Mouse (Mus musculus) stomach, postnatal 0 days (tissue): ENCODE measurements around the gene Rad51b. TPM values are rescaled to one million over a fixed set of nuclear protein-coding genes. Genes with fewer than 3 reads are reported as not detected.

Experiments
- ATAC-seq: fragments of 200-750 bp; cut with Nextera tagmentation; 2 replicates; pipeline ENCODE4 v1.8.0; 2017; ENCODE audit not compliant: low FRiP score, low TSS enrichment
- DNase-seq: peaks from one replicate; pipeline ENCODE4 v3.0.0-alpha.2; 2016; ENCODE audit warnings: low spot score
- H3K27ac ChIP-seq: fragments of 300-500 bp; sonication (generic); replicated peaks from 2 replicates; pipeline ENCODE4 v1.5.1; 2014; ENCODE audit warnings: mild to moderate bottlenecking, control low read depth
- H3K27me3 ChIP-seq: fragments of 300-500 bp; sonication (generic); 2 replicates; pipeline ENCODE4 v1.6.1; 2014; ENCODE audit warnings: low read length; ENCODE audit not compliant: control insufficient read depth, insufficient read depth
- H3K36me3 ChIP-seq: fragments of 300-500 bp; sonication (generic); 2 replicates; pipeline ENCODE4 v1.6.1; 2014; ENCODE audit warnings: low read length, mixed read lengths; ENCODE audit not compliant: control insufficient read depth, insufficient read depth
- H3K4me1 ChIP-seq: fragments of 300-500 bp; sonication (generic); replicated peaks from 2 replicates; pipeline ENCODE4 v1.6.1; 2014; ENCODE audit warnings: antibody characterized with exemption; ENCODE audit not compliant: control insufficient read depth, insufficient read depth
- H3K4me2 ChIP-seq: fragments of 300-500 bp; sonication (generic); replicated peaks from 2 replicates; pipeline ENCODE4 v1.6.1; 2014; ENCODE audit warnings: low read depth, mild to moderate bottlenecking, control low read depth, moderate library complexity
- H3K4me3 ChIP-seq: fragments of 300-500 bp; sonication (generic); 2 replicates; pipeline ENCODE4 v1.5.1; 2014; ENCODE audit warnings: low read depth, low read length, control low read depth
- H3K9ac ChIP-seq: fragments of 300-500 bp; sonication (generic); 2 replicates; pipeline ENCODE4 v1.6.1; 2014; ENCODE audit warnings: mild to moderate bottlenecking, low read length, control low read depth, mixed read lengths
- H3K9me3 ChIP-seq: fragments of 300-500 bp; sonication (generic); 2 replicates; pipeline ENCODE4 v1.6.1; 2016; ENCODE audit warnings: low read length; ENCODE audit not compliant: control insufficient read depth
- CTCF ChIP-seq: IDR thresholded peaks from 2 replicates; pipeline ENCODE4 v1.5.1; 2016; ENCODE audit warnings: antibody characterized with exemption, low read depth, mild to moderate bottlenecking, moderate library complexity
- EP300 ChIP-seq: optimal IDR thresholded peaks from 2 replicates; pipeline ENCODE3; 2016; ENCODE audit warnings: antibody characterized with exemption
- WGBS: fragments of 180-500 bp; shearing (Covaris S2); extraction: QIAGEN DNeasy Blood & Tissue Kit; methylation state at CpG from one replicate; pipeline ENCODE4 v1.1.7; 2014; 5-methylcytosine and 5-hydroxymethylcytosine counted together
- polyA plus RNA-seq: library from polyadenylated mRNA; unstranded; fragments of >200 nt; fragmentation: Nextera tagmentation; extraction: Ambion mirVana; gene quantifications from 2 replicates; pipeline ENCODE4 v1.2.1, GENCODE M21; 2015

Rad51b gene
- polyA plus RNA-seq, 1 experiment from 2014 or later: 2.0 TPM

- TF ChIP-seq CTCF (no peak), EP300 (no peak)
- H3K4me2 ChIP-seq: no peak overlapping the region
- H3K36me3 ChIP-seq: no peaks in the 10 kb centered on the region
- no peaks in the 10 kb centered on the region for H3K27me3 ChIP-seq
- 0 out of 2 replicates have a peak, but pooled peaks cover under 1% of the 10 kb centered on the region for H3K4me1 ChIP-seq
- no peak for ATAC-seq
- H3K9ac ChIP-seq: no peak overlapping the region
- no peak for DNase-seq
- 28% methylated on average over 5 of the region's 5 CpGs for WGBS
- no peak overlapping the region for H3K27ac ChIP-seq
- H3K9me3 ChIP-seq: no peaks in the 10 kb centered on the region
- no peak overlapping the region for H3K4me3 ChIP-seq
Measured at GRCm38 (mm10) chr12:79372697-79373096, 75.6 kb downstream of the Rad51b start.

DNA sequence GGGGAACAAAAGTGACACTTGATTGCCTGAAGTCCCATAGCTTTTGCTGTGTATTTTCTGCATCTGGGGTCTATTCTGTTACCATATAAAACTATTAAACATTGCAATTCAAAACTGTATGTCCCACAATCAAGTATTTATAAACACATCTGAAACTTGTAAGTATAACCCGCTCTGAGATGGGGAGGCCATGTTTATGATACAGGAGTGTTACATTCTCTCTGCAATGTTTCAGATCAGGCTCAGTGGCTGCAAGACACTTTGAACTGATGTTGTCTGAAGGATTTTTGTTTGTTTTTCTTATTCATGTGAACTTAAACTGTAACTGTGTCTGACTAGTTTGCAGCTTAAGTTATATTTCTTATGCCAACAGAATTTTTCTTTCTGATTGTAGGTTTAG is 80.3 kb downstream of the Rad51b start:
- ATAC-seq (no peak), DNase-seq (no peak)
- WGBS: 61% methylated on average over 1 of the region's 1 CpGs
- H3K4me1 ChIP-seq: 0 out of 2 replicates have a peak, but pooled peaks cover 4% of the 10 kb centered on the region
- no peak overlapping the region for H3K9ac ChIP-seq
- H3K9me3 ChIP-seq: no peaks in the 10 kb centered on the region
- no peaks in the 10 kb centered on the region for H3K27me3 ChIP-seq
- H3K36me3 ChIP-seq: no peaks in the 10 kb centered on the region
- no peak overlapping the region for H3K4me3 ChIP-seq
- no peak overlapping the region for H3K27ac ChIP-seq
- H3K4me2 ChIP-seq: no peak overlapping the region
- TF ChIP-seq CTCF (no peak), EP300 (no peak)

DNA sequence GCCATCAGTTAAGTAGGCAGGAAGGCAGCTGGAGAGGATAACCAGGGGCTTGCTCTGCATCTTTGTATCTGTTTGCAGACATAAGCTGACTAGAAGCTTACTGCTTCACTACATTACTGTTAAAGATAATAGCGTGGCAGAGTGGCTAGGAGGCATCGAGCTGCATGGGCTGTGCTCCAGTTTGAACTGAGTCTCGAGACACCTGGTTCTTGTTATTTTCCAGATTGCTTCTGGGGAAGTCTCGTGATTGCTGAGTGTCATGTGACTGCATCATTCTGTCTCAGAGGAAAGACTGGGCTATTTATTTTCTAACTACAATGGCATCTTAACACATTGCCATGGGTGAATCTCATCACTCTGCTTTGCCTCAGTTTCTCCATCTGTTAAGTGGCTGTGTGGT is 80.8 kb downstream of the Rad51b start:
- Histone ChIP-seq H3K9me3 (no peaks in the 10 kb centered on the region), H3K27me3 (no peaks in the 10 kb centered on the region), H3K36me3 (no peaks in the 10 kb centered on the region), H3K4me3 (no peak overlapping the region), H3K27ac (0 out of 2 replicates have a peak overlapping the region, but pooled peaks have one; percentile 18), H3K4me2 (no peak overlapping the region), H3K4me1 (0 out of 2 replicates have a peak, but pooled peaks cover 4% of the 10 kb centered on the region), H3K9ac (no peak overlapping the region)
- ATAC-seq: no peak
- DNase-seq: no peak
- 33% methylated on average over 4 of the region's 4 CpGs for WGBS
- no peak for TF ChIP-seq EP300
- no peak for TF ChIP-seq CTCF

GRCm38 (mm10) chr12:79380190-79380589 is 83.1 kb downstream of the Rad51b start:
- no peak overlapping the region for H3K9ac ChIP-seq
- H3K9me3 ChIP-seq: no peaks in the 10 kb centered on the region
- 74% methylated on average over 1 of the region's 1 CpGs for WGBS
- H3K36me3 ChIP-seq: no peaks in the 10 kb centered on the region
- no peak for TF ChIP-seq EP300
- TF ChIP-seq CTCF: no peak
- no peak overlapping the region for H3K4me3 ChIP-seq
- DNase-seq (no peak), ATAC-seq (no peak)
- H3K4me2 ChIP-seq: no peak overlapping the region
- no peaks in the 10 kb centered on the region for H3K27me3 ChIP-seq
- H3K27ac ChIP-seq: no peak overlapping the region
- peaks cover 8% of the 10 kb centered on the region; the same call in 1 of the 2 replicates for H3K4me1 ChIP-seq

DNA sequence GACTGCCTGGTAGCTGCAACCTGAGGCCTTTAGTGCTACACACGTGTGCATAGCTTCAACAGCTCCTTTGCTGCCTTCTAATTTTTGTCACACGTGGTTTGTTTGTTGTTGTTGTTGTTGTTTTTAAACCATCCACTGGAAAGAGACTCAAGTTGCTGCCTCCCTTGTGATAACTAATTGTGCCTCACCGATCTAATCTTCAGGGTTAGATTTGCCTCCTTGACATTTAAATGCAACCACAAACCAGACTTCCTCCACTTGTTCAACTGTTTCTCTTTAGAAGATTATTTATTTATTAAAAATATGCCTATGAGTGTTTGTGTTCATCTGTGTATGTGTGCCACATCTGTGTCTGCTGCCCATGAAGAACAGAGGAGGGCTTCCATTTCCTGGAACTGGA is 84.4 kb downstream of the Rad51b start:
- H3K4me1 ChIP-seq: peaks cover 8% of the 10 kb centered on the region; the same call in 1 of the 2 replicates
- H3K4me3 ChIP-seq: no peak overlapping the region
- DNase-seq (no peak), ATAC-seq (no peak)
- H3K27me3 ChIP-seq: no peaks in the 10 kb centered on the region
- no peaks in the 10 kb centered on the region for H3K36me3 ChIP-seq
- H3K27ac ChIP-seq: no peak overlapping the region
- no peak overlapping the region for H3K4me2 ChIP-seq
- no peaks in the 10 kb centered on the region for H3K9me3 ChIP-seq
- H3K9ac ChIP-seq: no peak overlapping the region
- WGBS: 62% methylated on average over 3 of the region's 3 CpGs
- TF ChIP-seq EP300 (no peak), CTCF (no peak)

DNA sequence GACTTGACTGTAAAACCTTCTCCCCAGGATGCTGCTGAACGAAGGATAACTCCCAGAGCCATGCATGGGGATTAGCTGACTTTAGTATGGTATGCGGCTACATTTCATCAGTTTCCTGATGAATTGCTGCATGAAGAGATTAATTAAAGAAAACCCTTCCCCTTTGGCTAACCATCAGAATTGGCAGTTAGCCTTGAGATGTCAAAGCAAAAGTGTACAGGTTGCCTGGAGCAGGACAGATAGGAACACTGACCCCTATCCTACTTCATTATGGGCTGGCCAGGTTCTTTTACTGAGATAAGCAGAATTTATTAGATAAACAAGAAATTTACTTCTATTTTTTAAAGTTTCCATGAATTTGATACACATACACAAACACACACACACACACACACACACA is 85.3 kb downstream of the Rad51b start:
- Histone ChIP-seq H3K36me3 (no peaks in the 10 kb centered on the region), H3K4me2 (no peak overlapping the region), H3K4me3 (no peak overlapping the region), H3K4me1 (peaks cover 8% of the 10 kb centered on the region; the same call in 1 of the 2 replicates), H3K9ac (no peak overlapping the region), H3K27ac (no peak overlapping the region), H3K9me3 (no peaks in the 10 kb centered on the region), H3K27me3 (no peaks in the 10 kb centered on the region)
- DNase-seq: no peak
- no peak for ATAC-seq
- 32% methylated on average over 2 of the region's 2 CpGs for WGBS
- no peak for TF ChIP-seq CTCF
- no peak for TF ChIP-seq EP300
